In genomic region chr3:66490696-66491357, GRCm38 (mm10) we compare ENCODE assay signal across 23 mouse cellular contexts.
DNase-seq lines count a peak whose midpoint lies in the region; ATAC-seq lines count a peak whose summit lies in the region.
"Had no signal": no experiment of that assay in that cellular context is flagged by ENCODE, and none has a peak within 500 bp of the region (broad histone marks: within the 10 kb centered on the region; RNA-seq: fewer than 3 reads in every experiment).

No protein-coding gene starts in this region.

- 0 out of 2 replicates have a peak, but pooled peaks cover 3% of the 10 kb centered on the region for H3K27me3 ChIP-seq in forebrain, embryonic 14.5 days (replicated peaks; ENCODE audit: control insufficient read depth, insufficient read depth, low read length)
- H3K27me3 ChIP-seq in forebrain, embryonic 10.5 days (ENCODE audit: poor library complexity, severe bottlenecking): peaks cover 18% of the 10 kb centered on the region
- H3K27me3 ChIP-seq in kidney, embryonic 16.5 days (ENCODE audit: insufficient read depth, low read length): no peaks in the 10 kb centered on the region
- H3K27me3 ChIP-seq in neural tube, embryonic 11.5 days (ENCODE audit: control insufficient read depth, insufficient read depth, low read length): no peaks in the 10 kb centered on the region
- H3K27me3 ChIP-seq: embryonic facial prominence, embryonic 15.5 days; limb, embryonic 12.5 days; neural tube, embryonic 12.5 days had no signal

- H3K36me3 ChIP-seq in forebrain, embryonic 14.5 days (ENCODE audit: control insufficient read depth, insufficient read depth, low read length): no peaks in the 10 kb centered on the region
- H3K36me3 ChIP-seq in forebrain, embryonic 10.5 days (replicated peaks): no peaks in the 10 kb centered on the region
- no peaks in the 10 kb centered on the region for H3K36me3 ChIP-seq in kidney, embryonic 16.5 days (ENCODE audit: insufficient read depth, low read length)
- H3K36me3 ChIP-seq in neural tube, embryonic 11.5 days (ENCODE audit: control insufficient read depth, insufficient read depth, low read length): no peaks in the 10 kb centered on the region
- H3K36me3 ChIP-seq: embryonic facial prominence, embryonic 15.5 days; heart, embryonic 10.5 days; limb, embryonic 12.5 days; neural tube, embryonic 12.5 days had no signal

- H3K4me1 ChIP-seq in forebrain, embryonic 14.5 days (ENCODE audit: control insufficient read depth, insufficient read depth, low read length): peaks cover 5% of the 10 kb centered on the region; the same call in 1 of the 2 replicates
- H3K4me1 ChIP-seq in forebrain, embryonic 10.5 days: peaks cover 27% of the 10 kb centered on the region
- H3K4me1 ChIP-seq in kidney, embryonic 16.5 days (ENCODE audit: insufficient read depth, low read length): no peaks in the 10 kb centered on the region
- no peaks in the 10 kb centered on the region for H3K4me1 ChIP-seq in neural tube, embryonic 11.5 days (ENCODE audit: control insufficient read depth, insufficient read depth, low read length)
- H3K4me1 ChIP-seq: embryonic facial prominence, embryonic 15.5 days; heart, embryonic 10.5 days; neural tube, embryonic 12.5 days had no signal

- H3K9me3 ChIP-seq in forebrain, embryonic 14.5 days (replicated peaks; ENCODE audit: control insufficient read depth, low read length): no peaks in the 10 kb centered on the region
- H3K9me3 ChIP-seq in forebrain, embryonic 10.5 days: no peaks in the 10 kb centered on the region
- H3K9me3 ChIP-seq in kidney, embryonic 16.5 days (ENCODE audit: low read length): no peaks in the 10 kb centered on the region
- H3K9me3 ChIP-seq in neural tube, embryonic 11.5 days (ENCODE audit: control insufficient read depth, low read length): no peaks in the 10 kb centered on the region
- H3K9me3 ChIP-seq: embryonic facial prominence, embryonic 15.5 days; heart, embryonic 10.5 days; limb, embryonic 12.5 days; neural tube, embryonic 12.5 days had no signal

- no peak; the same call in 1 of the 2 replicates for ATAC-seq in forebrain, embryonic 14.5 days
- peak; percentile 54; the same call in 1 of the 2 replicates for ATAC-seq in kidney, embryonic 16.5 days (ENCODE audit: low FRiP score, low TSS enrichment)
- ATAC-seq in neural tube, embryonic 11.5 days (ENCODE audit: insufficient read depth, low FRiP score, low TSS enrichment): peak; percentile 38; the same call in 1 of the 2 replicates
- ATAC-seq: liver, postnatal 0 days; lung, postnatal 0 days had no signal

- H3K4me3 ChIP-seq in forebrain, embryonic 14.5 days (ENCODE audit: low read depth, low read length): no peak overlapping the region
- no peak overlapping the region for H3K4me3 ChIP-seq in forebrain, embryonic 10.5 days
- no peak overlapping the region for H3K4me3 ChIP-seq in kidney, embryonic 16.5 days (ENCODE audit: low read length)
- no peak overlapping the region for H3K4me3 ChIP-seq in neural tube, embryonic 11.5 days (ENCODE audit: low read depth, low read length)
- H3K4me3 ChIP-seq: embryonic facial prominence, embryonic 15.5 days; gastrocnemius, adult 2 months; heart, embryonic 10.5 days; layer of hippocampus, adult 2 months; limb, embryonic 12.5 days; neural tube, embryonic 12.5 days had no signal

- DNase-seq in forebrain, embryonic 14.5 days (ENCODE audit: low spot score): peak; percentile 24
- DNase-seq in forebrain, embryonic 10.5 days (ENCODE audit: extremely low spot score, low spot score): no peak
- DNase-seq in kidney, postnatal 10 days: no peak
- DNase-seq in neural tube, embryonic 11.5 days (ENCODE audit: low spot score): peak; percentile 16
- no peak for DNase-seq in neural tube, embryonic 10.5 days (ENCODE audit: extremely low spot score, low spot score)
- peak; percentile 27 for DNase-seq in retina, postnatal 1 day
- DNase-seq in heart, adult 8-10 months (ENCODE audit: low spot score): no peak
- DNase-seq: cerebellum, adult 18-20 months; cerebellum, postnatal 14 days; gastrocnemius, adult 2 months; heart, postnatal 4 days; kidney, adult 9 months; layer of hippocampus, postnatal 36 days; liver, postnatal 0 days had no signal

- no peak overlapping the region for H3K4me2 ChIP-seq in forebrain, embryonic 14.5 days (ENCODE audit: low read length)
- no peak overlapping the region for H3K4me2 ChIP-seq in kidney, embryonic 16.5 days (replicated peaks; ENCODE audit: low read depth, low read length)
- no peak overlapping the region for H3K4me2 ChIP-seq in neural tube, embryonic 11.5 days (ENCODE audit: low read depth)
- H3K4me2 ChIP-seq: embryonic facial prominence, embryonic 15.5 days; limb, embryonic 12.5 days; liver, embryonic 11.5 days; neural tube, embryonic 12.5 days had no signal

- 4% methylated on average over 6 of the region's 6 CpGs for WGBS in forebrain, embryonic 14.5 days
- 22% methylated on average over 6 of the region's 6 CpGs for WGBS in forebrain, embryonic 10.5 days
- WGBS in kidney, embryonic 16.5 days: 23% methylated on average over 6 of the region's 6 CpGs
- 19% methylated on average over 6 of the region's 6 CpGs for WGBS in neural tube, embryonic 11.5 days

- no peak overlapping the region for H3K27ac ChIP-seq in forebrain, embryonic 14.5 days (ENCODE audit: low read depth, low read length)
- H3K27ac ChIP-seq in forebrain, embryonic 10.5 days: no peak overlapping the region; the same call in 1 of the 2 replicates
- no peak overlapping the region for H3K27ac ChIP-seq in kidney, embryonic 16.5 days (ENCODE audit: low read length)
- H3K27ac ChIP-seq in neural tube, embryonic 11.5 days (ENCODE audit: low read depth, low read length): no peak overlapping the region
- H3K27ac ChIP-seq: embryonic facial prominence, embryonic 15.5 days; gastrocnemius, adult 2 months; heart, embryonic 10.5 days; layer of hippocampus, adult 2 months; limb, embryonic 12.5 days; macrophage; neural tube, embryonic 12.5 days had no signal

- no peak overlapping the region for H3K9ac ChIP-seq in forebrain, embryonic 14.5 days (ENCODE audit: low read length)
- H3K9ac ChIP-seq in kidney, embryonic 16.5 days (replicated peaks; ENCODE audit: low read length): no peak overlapping the region
- no peak overlapping the region for H3K9ac ChIP-seq in neural tube, embryonic 11.5 days (ENCODE audit: low read length)
- H3K9ac ChIP-seq: embryonic facial prominence, embryonic 15.5 days; limb, embryonic 12.5 days; liver, postnatal 0 days; neural tube, embryonic 12.5 days had no signal

Comparison
In these comparisons a context has a peak if more than half of its experiments do, and no peak if none do; other contexts are left out.
1. DNase-seq: peak in forebrain, embryonic 14.5 days (single experiment), neural tube, embryonic 11.5 days (single experiment) and retina, postnatal 1 day (single experiment); none in forebrain, embryonic 10.5 days (single experiment), kidney, postnatal 10 days (single experiment), neural tube, embryonic 10.5 days (single experiment) and heart, adult 8-10 months (single experiment).